Mouse (Mus musculus): ENCODE measurements around the gene Ilk.

DNA sequence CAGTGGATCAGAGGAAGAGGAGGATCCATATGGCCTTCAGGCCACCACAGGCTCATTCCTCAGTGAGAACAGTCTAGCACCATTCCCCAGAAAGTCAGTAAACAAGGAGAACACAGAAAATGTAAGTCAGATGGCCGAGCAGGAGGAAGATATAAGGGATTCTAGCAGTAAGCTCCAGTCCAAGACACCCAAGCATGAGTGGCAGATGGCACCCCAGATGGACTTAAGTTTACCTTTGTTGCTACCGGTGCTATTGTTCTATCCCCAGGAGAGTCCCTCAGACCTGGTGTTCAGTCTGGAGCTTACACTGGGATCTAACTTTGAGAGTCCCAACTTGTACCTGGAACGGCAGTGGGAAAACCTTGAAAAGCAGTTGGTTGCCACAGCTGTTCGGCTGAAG is 32.6 kb upstream of the Ilk start:
- TF ChIP-seq CTCF (IDR thresholded peaks at IDR 0.05) (no peak), EP300 (IDR thresholded peaks at IDR 0.05) (no peak)
